Mouse (Mus musculus) cerebellum, adult 2 months (tissue): Measurements from ENCODE around the gene Ccdc189. TPM values are rescaled to one million over a fixed set of nuclear protein-coding genes. Genes with fewer than 3 reads are reported as not detected.

Source experiments
- DNase-seq, 2 experiments: peaks; one replicate each; pipeline ENCODE4 v3.0.0; 2021
- H3K27ac ChIP-seq: fragments of 200-500 bp; 2 replicates; pipeline ENCODE4 v1.5.1; 2012; ENCODE audit warnings: low read length, control low read depth, inconsistent platforms; ENCODE audit not compliant: insufficient read depth
- H3K27me3 ChIP-seq: fragments of 200-500 bp; 2 replicates; pipeline ENCODE4 v1.6.1; 2012; ENCODE audit warnings: inconsistent platforms, mild to moderate bottlenecking, low read length, moderate library complexity; ENCODE audit not compliant: control insufficient read depth, insufficient read depth
- H3K4me1 ChIP-seq: fragments of 200-500 bp; 2 replicates; pipeline ENCODE4 v1.6.1; 2011; ENCODE audit warnings: low read length; ENCODE audit not compliant: control insufficient read depth, insufficient read depth
- H3K4me3 ChIP-seq: fragments of 200-500 bp; replicated peaks from 2 replicates; pipeline ENCODE3; 2011; ENCODE audit warnings: mild to moderate bottlenecking, low read depth, low read length, control low read depth; ENCODE audit not compliant: insufficient read depth
- CTCF ChIP-seq: fragments of 200-500 bp; IDR thresholded peaks from 2 replicates; pipeline ENCODE4 v1.5.1; 2011; ENCODE audit warnings: low read depth, mild to moderate bottlenecking, control low read depth, low read length, moderate library complexity, borderline replicate concordance; ENCODE audit not compliant: insufficient read depth
- POLR2A ChIP-seq: fragments of 200-500 bp; IDR thresholded peaks from 2 replicates; pipeline ENCODE4 v1.6.1; 2011; ENCODE audit warnings: low read length, control low read depth, borderline replicate concordance; ENCODE audit not compliant: insufficient read depth
- WGBS: fragments of 180-500 bp; shearing (Covaris S2); methylation state at CpG from one replicate; pipeline ENCODE4 v1.1.7; 2018; 5-methylcytosine and 5-hydroxymethylcytosine counted together
- polyA plus RNA-seq: library from polyadenylated mRNA; depleted of rRNA; stranded (reverse); fragments of >200 nt; gene quantifications from 2 replicates; pipeline ENCODE4 v1.2.3, GENCODE M21; 2012

Gene Ccdc189
- polyA plus RNA-seq, 1 experiment: 10.1 TPM

GRCm38 (mm10) chr7:127616881-127617280, 28.5 kb upstream of the Ccdc189 start:
- no peak overlapping the region for H3K4me3 ChIP-seq
- no peaks in the 10 kb centered on the region for H3K27me3 ChIP-seq
- no peak for DNase-seq
- WGBS: 88% methylated on average over 1 of the region's 1 CpGs
- H3K27ac ChIP-seq: no peak overlapping the region
- TF ChIP-seq POLR2A (no peak), CTCF (no peak)
- H3K4me1 ChIP-seq: peaks cover 2% of the 10 kb centered on the region

GRCm38 (mm10) chr7:127616336-127616735, 27.9 kb upstream of the Ccdc189 start:
- 29% methylated on average over 1 of the region's 1 CpGs for WGBS
- Histone ChIP-seq H3K4me3 (no peak overlapping the region), H3K27me3 (no peaks in the 10 kb centered on the region), H3K4me1 (peaks cover 2% of the 10 kb centered on the region), H3K27ac (no peak overlapping the region)
- TF ChIP-seq POLR2A (no peak), CTCF (no peak)
- DNase-seq: no peak

GRCm38 (mm10) chr7:127614891-127615843, 26.8 kb upstream of the Ccdc189 start, which contains the start of gene Zfp629:
Gene Zfp629, minus strand, starts transcription at chr7:127615797.
- H3K27me3 ChIP-seq: no peaks in the 10 kb centered on the region
- peak within 1 kb of the TSS; percentile 83 for H3K27ac ChIP-seq
- WGBS: under 1% methylated on average over 48 of the region's 50 CpGs
- TF ChIP-seq CTCF (no peak), POLR2A (peak; percentile 27; the same call in 1 of the 2 replicates)
- peaks cover 2% of the 10 kb centered on the region for H3K4me1 ChIP-seq
- DNase-seq: peak; percentile 80
- peak within 1 kb of the TSS; percentile 98 for H3K4me3 ChIP-seq

- no peak for TF ChIP-seq CTCF
- no peak for TF ChIP-seq POLR2A
- Histone ChIP-seq H3K4me3 (peak overlapping the region; percentile 98), H3K27me3 (no peaks in the 10 kb centered on the region), H3K27ac (no peak overlapping the region), H3K4me1 (peaks cover 2% of the 10 kb centered on the region)
- WGBS: under 1% methylated on average over 43 of the region's 44 CpGs
- DNase-seq: peak in 1 of 2 experiments; percentile 51
Measured at GRCm38 (mm10) chr7:127614511-127614890, 26.1 kb upstream of the Ccdc189 start.

GRCm38 (mm10) chr7:127614091-127614490, 25.7 kb upstream of the Ccdc189 start:
- TF ChIP-seq CTCF: no peak
- no peak for TF ChIP-seq POLR2A
- Histone ChIP-seq H3K27me3 (no peaks in the 10 kb centered on the region), H3K4me1 (peaks cover 2% of the 10 kb centered on the region), H3K4me3 (peak overlapping the region; percentile 98), H3K27ac (no peak overlapping the region)
- WGBS: 10% methylated on average over 8 of the region's 8 CpGs
- DNase-seq: no peak

- Histone ChIP-seq H3K27me3 (no peaks in the 10 kb centered on the region), H3K4me3 (no peak overlapping the region), H3K4me1 (peaks cover 2% of the 10 kb centered on the region), H3K27ac (no peak overlapping the region)
- 64% methylated on average over 8 of the region's 8 CpGs for WGBS
- no peak for DNase-seq
- TF ChIP-seq CTCF (no peak), POLR2A (no peak)
Measured at GRCm38 (mm10) chr7:127613501-127613900, 25.1 kb upstream of the Ccdc189 start.

GRCm38 (mm10) chr7:127611561-127611960, 23.2 kb upstream of the Ccdc189 start:
- Histone ChIP-seq H3K27ac (no peak overlapping the region), H3K4me1 (peaks cover 2% of the 10 kb centered on the region), H3K27me3 (no peaks in the 10 kb centered on the region), H3K4me3 (no peak overlapping the region)
- no peak for TF ChIP-seq CTCF
- TF ChIP-seq POLR2A: no peak
- 95% methylated on average over 26 of the region's 26 CpGs for WGBS
- peak in 1 of 2 experiments; percentile 9 for DNase-seq

- H3K27ac ChIP-seq: no peak overlapping the region
- H3K4me1 ChIP-seq: no peaks in the 10 kb centered on the region; the same call in none of the 2 replicates
- no peak for DNase-seq
- 95% methylated on average over 29 of the region's 29 CpGs for WGBS
- no peaks in the 10 kb centered on the region for H3K27me3 ChIP-seq
- TF ChIP-seq CTCF: no peak
- TF ChIP-seq POLR2A: no peak
- H3K4me3 ChIP-seq: no peak overlapping the region
Measured at GRCm38 (mm10) chr7:127611011-127611410, 22.6 kb upstream of the Ccdc189 start.
